ENCODE assay signal across 35 mouse cellular contexts in the genomic region with DNA sequence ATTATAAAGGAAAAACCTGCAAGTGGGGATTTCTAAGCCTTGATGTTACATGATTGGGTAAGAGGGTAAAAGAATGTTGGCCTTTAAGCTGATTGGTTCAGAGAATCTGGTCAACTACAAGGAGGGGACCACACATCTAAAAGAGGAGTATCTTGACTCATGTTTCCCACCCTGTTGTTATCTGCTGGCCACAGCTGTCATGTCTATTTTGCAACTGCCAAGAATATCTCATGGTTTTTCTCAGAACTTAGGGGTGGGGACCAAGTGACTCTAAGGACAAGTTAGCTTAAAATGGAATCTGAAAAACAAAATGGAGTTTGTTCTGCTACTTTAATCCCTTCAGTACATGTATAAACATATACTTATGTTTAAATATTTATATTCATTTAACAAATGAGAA. TPM values are rescaled to one million over a fixed set of nuclear protein-coding genes. Genes with fewer than 3 reads are reported as not detected.
A peak's percentile ranks its signal among the peaks of the same experiment; 100 is the strongest.
DNase-seq lines count a peak whose midpoint lies in the region; ATAC-seq and TF ChIP-seq lines count a peak whose summit lies in the region.
"Had no signal": no experiment of that assay in that cellular context is flagged by ENCODE, and none has a peak within 500 bp of the region (broad histone marks: within the 10 kb centered on the region; RNA-seq: fewer than 3 reads in every experiment).

No protein-coding gene starts in this region.

- peak; percentile 90 for ATAC-seq in liver, embryonic 11.5 days (replicated peaks; ENCODE audit: low FRiP score)
- ATAC-seq in liver, embryonic 14.5 days (ENCODE audit: insufficient read depth), result peak; percentile 83
- peak; percentile 37; the same call in 1 of the 2 replicates for ATAC-seq in megakaryocyte-erythroid progenitor cell, adult 5-6 weeks (replicated peaks; ENCODE audit: low FRiP score, low TSS enrichment, poor library complexity, severe bottlenecking)
- ATAC-seq in forebrain, embryonic 11.5 days (replicated peaks; ENCODE audit: low FRiP score), result no peak
- ATAC-seq in forebrain, embryonic 16.5 days, result no peak
- ATAC-seq: CD4-positive, CD25-positive, alpha-beta regulatory T cell, adult 4 months; forebrain, postnatal 0 days; hindbrain, postnatal 0 days; intestine, embryonic 15.5 days had no signal

- TF ChIP-seq EP300 in liver, embryonic 14.5 days (IDR thresholded peaks at IDR 0.05; ENCODE audit: low read depth), result peak; percentile 60

- intact Hi-C loops in left cerebral cortex, postnatal 4 days (cut with DNase I), result no loop called here

- no peak for TF ChIP-seq CTCF in liver, embryonic 14.5 days (IDR thresholded peaks at IDR 0.05; ENCODE audit: low read depth)

- no peak overlapping the region for H3K4me2 ChIP-seq in liver, embryonic 11.5 days
- no peak overlapping the region for H3K4me2 ChIP-seq in liver, embryonic 14.5 days (ENCODE audit: low read depth)
- H3K4me2 ChIP-seq in forebrain, embryonic 11.5 days (ENCODE audit: low read depth, low read length, severe bottlenecking), result no peak overlapping the region
- no peak overlapping the region for H3K4me2 ChIP-seq in forebrain, embryonic 16.5 days (ENCODE audit: low read length)
- H3K4me2 ChIP-seq: embryonic facial prominence, embryonic 15.5 days; heart, embryonic 13.5 days; intestine, embryonic 15.5 days; lung, embryonic 14.5 days; midbrain, embryonic 12.5 days had no signal

- no peak for DNase-seq in liver, embryonic 11.5 days (ENCODE audit: low spot score)
- DNase-seq in liver, result no peak
- peak; percentile 27 for DNase-seq in c-Kit-positive CD71-positive TER-119-positive erythroid progenitor cells, embryonic 14.5 days (ENCODE audit: low spot score)
- DNase-seq in liver, embryonic 14.5 days (ENCODE audit: low read depth in 3 of 3, low spot score in 3 of 3), result peak; percentile 0 to 26 (median 3)
- no peak for DNase-seq in forebrain, embryonic 11.5 days (ENCODE audit: low spot score)
- no peak for DNase-seq in left cerebral cortex, postnatal 4 days
- DNase-seq: adrenal gland, postnatal 10 days; cerebellum, adult 18-20 months; cerebellum, postnatal 14 days; forebrain, postnatal 0 days; gastrocnemius, postnatal 14 days; heart, adult 11 months; heart, postnatal 10 days; kidney, adult 2 months; kidney, postnatal 36 days; lung, embryonic 14.5 days; lung, postnatal 14 days; thymus, adult 2 months; thymus, postnatal 36 days had no signal

- no peaks in the 10 kb centered on the region for H3K9me3 ChIP-seq in liver, embryonic 11.5 days (ENCODE audit: control insufficient read depth, low read length)
- no peaks in the 10 kb centered on the region for H3K9me3 ChIP-seq in liver, embryonic 14.5 days (ENCODE audit: control insufficient read depth, low read length)
- H3K9me3 ChIP-seq in forebrain, embryonic 11.5 days (ENCODE audit: control insufficient read depth, low read length), result no peaks in the 10 kb centered on the region
- no peaks in the 10 kb centered on the region for H3K9me3 ChIP-seq in forebrain, embryonic 16.5 days (ENCODE audit: control insufficient read depth, low read length)
- H3K9me3 ChIP-seq: embryonic facial prominence, embryonic 10.5 days; embryonic facial prominence, embryonic 15.5 days; heart, embryonic 13.5 days; intestine, embryonic 15.5 days; midbrain, embryonic 12.5 days had no signal

- no peak overlapping the region for H3K4me3 ChIP-seq in liver, embryonic 11.5 days (ENCODE audit: low read depth, low read length)
- H3K4me3 ChIP-seq in liver, embryonic 14.5 days (ENCODE audit: insufficient read depth in 1 of 2, low read depth in 2 of 2, low read length in 2 of 2), result no peak overlapping the region
- no peak overlapping the region for H3K4me3 ChIP-seq in forebrain, embryonic 11.5 days (ENCODE audit: low read depth, low read length)
- no peak overlapping the region for H3K4me3 ChIP-seq in forebrain, embryonic 16.5 days (replicated peaks; ENCODE audit: low read length)
- H3K4me3 ChIP-seq: embryonic facial prominence, embryonic 10.5 days; embryonic facial prominence, embryonic 15.5 days; heart, embryonic 13.5 days; intestine, embryonic 15.5 days; layer of hippocampus, adult 2 months; left cerebral cortex, adult 2 months; midbrain, embryonic 12.5 days had no signal

- H3K27me3 ChIP-seq in liver, embryonic 11.5 days (replicated peaks; ENCODE audit: control insufficient read depth, insufficient read depth, low read length), result no peaks in the 10 kb centered on the region
- no peaks in the 10 kb centered on the region for H3K27me3 ChIP-seq in liver, embryonic 14.5 days (ENCODE audit: control insufficient read depth, insufficient read depth, low read length)
- no peaks in the 10 kb centered on the region for H3K27me3 ChIP-seq in forebrain, embryonic 11.5 days (ENCODE audit: control insufficient read depth, insufficient read depth, low read length)
- H3K27me3 ChIP-seq in forebrain, embryonic 16.5 days (replicated peaks; ENCODE audit: control insufficient read depth, insufficient read depth, low read length), result no peaks in the 10 kb centered on the region
- H3K27me3 ChIP-seq: embryonic facial prominence, embryonic 15.5 days; heart, embryonic 13.5 days; intestine, embryonic 15.5 days; midbrain, embryonic 12.5 days had no signal

- no peak overlapping the region for H3K9ac ChIP-seq in liver, embryonic 11.5 days (ENCODE audit: low read depth, low read length)
- H3K9ac ChIP-seq in liver, embryonic 14.5 days (replicated peaks), result no peak overlapping the region
- H3K9ac ChIP-seq in forebrain, embryonic 11.5 days (ENCODE audit: low read length), result no peak overlapping the region
- H3K9ac ChIP-seq in forebrain, embryonic 16.5 days (replicated peaks; ENCODE audit: low read depth, low read length), result no peak overlapping the region
- H3K9ac ChIP-seq: embryonic facial prominence, embryonic 15.5 days; forebrain, postnatal 0 days; heart, embryonic 13.5 days; intestine, embryonic 15.5 days; lung, embryonic 14.5 days; midbrain, embryonic 12.5 days had no signal

- no peaks in the 10 kb centered on the region for H3K36me3 ChIP-seq in liver, embryonic 11.5 days (ENCODE audit: control insufficient read depth, insufficient read depth, low read length)
- no peaks in the 10 kb centered on the region for H3K36me3 ChIP-seq in liver, embryonic 14.5 days (replicated peaks; ENCODE audit: control insufficient read depth, insufficient read depth, low read depth)
- H3K36me3 ChIP-seq in forebrain, embryonic 11.5 days (ENCODE audit: control insufficient read depth, insufficient read depth, low read length), result no peaks in the 10 kb centered on the region
- no peaks in the 10 kb centered on the region for H3K36me3 ChIP-seq in forebrain, embryonic 16.5 days (ENCODE audit: control insufficient read depth, insufficient read depth)
- H3K36me3 ChIP-seq: embryonic facial prominence, embryonic 10.5 days; embryonic facial prominence, embryonic 15.5 days; heart, embryonic 13.5 days; intestine, embryonic 15.5 days; midbrain, embryonic 12.5 days had no signal

- H3K4me1 ChIP-seq in liver, embryonic 11.5 days (replicated peaks; ENCODE audit: control insufficient read depth, insufficient read depth, low read length), result no peaks in the 10 kb centered on the region
- peaks cover 0 to 3% of the 10 kb centered on the region in 2 experiments; a peak in 1 of 4 replicates for H3K4me1 ChIP-seq in liver, embryonic 14.5 days (replicated peaks; ENCODE audit: control insufficient read depth in 2 of 2, insufficient read depth in 2 of 2, low read length in 1 of 2)
- H3K4me1 ChIP-seq in forebrain, embryonic 11.5 days (replicated peaks; ENCODE audit: control insufficient read depth, insufficient read depth, low read length), result no peaks in the 10 kb centered on the region
- H3K4me1 ChIP-seq in forebrain, embryonic 16.5 days (replicated peaks; ENCODE audit: control insufficient read depth, insufficient read depth, low read length), result no peaks in the 10 kb centered on the region
- H3K4me1 ChIP-seq: embryonic facial prominence, embryonic 10.5 days; embryonic facial prominence, embryonic 15.5 days; heart, embryonic 13.5 days; intestine, embryonic 15.5 days; midbrain, embryonic 12.5 days had no signal

- no peak overlapping the region for H3K27ac ChIP-seq in liver, embryonic 11.5 days (ENCODE audit: low read depth, low read length)
- H3K27ac ChIP-seq in liver, embryonic 14.5 days, result no peak overlapping the region
- no peak overlapping the region for H3K27ac ChIP-seq in forebrain, embryonic 11.5 days (ENCODE audit: low read depth, low read length)
- no peak overlapping the region for H3K27ac ChIP-seq in forebrain, embryonic 16.5 days (ENCODE audit: low read length)
- H3K27ac ChIP-seq: embryonic facial prominence, embryonic 10.5 days; embryonic facial prominence, embryonic 15.5 days; heart, embryonic 13.5 days; hindbrain, postnatal 0 days; intestine, embryonic 15.5 days; layer of hippocampus, adult 2 months; left cerebral cortex, adult 2 months; midbrain, embryonic 12.5 days had no signal

RNA-seq across cellular contexts. Expression of a gene that starts 22.0 kb away (rescaled TPM):
- not detected in 2 replicates for polyA plus RNA-seq in liver, embryonic 11.5 days (2014; fragmentation: Nextera tagmentation; extraction: Ambion mirVana)
- polyA plus RNA-seq in liver, embryonic 14.5 days (2012; rRNA removed), result not detected in 2 replicates
- polyA plus RNA-seq in liver, embryonic 14.5 days (2014; fragmentation: Nextera tagmentation; extraction: Ambion mirVana), result not detected in 2 replicates
- not detected in 2 replicates for total RNA-seq in megakaryocyte-erythroid progenitor cell, adult 5-6 weeks (2014; fragmentation: Nextera tagmentation)
- total RNA-seq in megakaryocyte-erythroid progenitor cell, adult 5-6 weeks (2017), result not detected in 2 replicates
- polyA plus RNA-seq in forebrain, embryonic 11.5 days (2014; fragmentation: Nextera tagmentation; extraction: Ambion mirVana), result not detected in 2 replicates
- polyA plus RNA-seq in forebrain, embryonic 16.5 days (2015; fragmentation: Nextera tagmentation; extraction: Ambion mirVana), result not detected in 2 replicates
- not detected for total RNA-seq in left cerebral cortex, postnatal 4 days (2021)
- total RNA-seq: adrenal gland, postnatal 10 days; forebrain, postnatal 0 days; gastrocnemius, postnatal 14 days; heart, postnatal 10 days; hindbrain, postnatal 0 days; layer of hippocampus, adult 2 months; layer of hippocampus, postnatal 14 days; left cerebral cortex, adult 2 months; left cerebral cortex, postnatal 36 days; monocyte, adult 5-6 weeks had no signal
- polyA plus RNA-seq: CD4-positive, CD25-positive, alpha-beta regulatory T cell, adult 4 months; embryonic facial prominence, embryonic 15.5 days; forebrain, postnatal 0 days; heart, embryonic 13.5 days; hindbrain, embryonic 11.5 days; hindbrain, postnatal 0 days; intestine, embryonic 15.5 days; kidney, adult 2 months; kidney, embryonic 16.5 days; lung, embryonic 14.5 days; midbrain, embryonic 12.5 days; thymus, adult 2 months had no signal

Comparison
In these comparisons a context has a peak if more than half of its experiments do, and no peak if none do; other contexts are left out.
1. DNase-seq: peak in c-Kit-positive CD71-positive TER-119-positive erythroid progenitor cells, embryonic 14.5 days (single experiment) and liver, embryonic 14.5 days (3 of 3); none in liver, embryonic 11.5 days (single experiment), liver (single experiment), forebrain, embryonic 11.5 days (single experiment) and left cerebral cortex, postnatal 4 days (single experiment).
2. ATAC-seq: peak in liver, embryonic 11.5 days (single experiment), liver, embryonic 14.5 days (single experiment) and megakaryocyte-erythroid progenitor cell, adult 5-6 weeks (single experiment); none in forebrain, embryonic 11.5 days (single experiment) and forebrain, embryonic 16.5 days (single experiment).